Mouse (Mus musculus): ENCODE results near the gene Rfx7.

GRCm38 (mm10) chr9:72644418-72645110 lies 112.5 kb downstream of the Rfx7 start:
- no peak for TF ChIP-seq POLR2A (IDR thresholded peaks at IDR 0.05; ENCODE audit: low read depth, low read length)
- no peak for TF ChIP-seq CTCF (conservative IDR thresholded peaks at IDR 0.05; ENCODE audit: insufficient read depth, insufficient read length, low read depth, low read length)
